Mouse (Mus musculus): ENCODE measurements around the gene Fads6.

Fads6 gene

DNA sequence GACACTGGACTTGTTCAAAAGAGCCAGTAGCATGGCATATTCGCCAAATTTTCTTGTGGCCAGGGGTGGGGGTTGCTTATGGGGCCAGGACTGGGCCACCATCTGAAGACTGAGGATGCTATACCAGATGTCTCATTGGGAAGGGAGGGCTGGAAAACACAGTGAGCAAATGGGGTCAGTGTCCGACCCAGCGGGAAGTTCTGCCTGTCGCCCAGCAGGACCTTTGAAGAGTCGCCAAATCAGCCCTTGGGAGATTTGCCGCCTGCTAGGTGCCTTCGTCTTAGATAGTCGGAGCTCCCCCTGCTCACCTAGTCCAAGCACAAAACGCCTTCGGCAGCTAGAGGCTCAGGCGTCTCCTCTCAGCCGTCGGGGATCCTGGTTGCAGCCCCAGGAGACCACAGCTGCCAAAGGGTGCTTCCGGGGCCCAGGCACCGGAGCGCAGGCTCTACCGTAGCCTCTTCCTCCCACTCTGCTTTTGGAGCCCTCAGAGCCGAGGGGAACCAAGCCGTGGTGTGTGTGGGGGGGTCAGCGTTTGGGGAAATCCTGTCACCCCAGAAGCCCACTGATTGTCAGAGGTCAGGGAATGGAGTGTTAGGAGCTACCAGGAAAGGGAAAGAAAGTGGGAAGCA is 31.6 kb downstream of the Fads6 start:
- peaks cover 81% of the 10 kb centered on the region for H3K27me3 ChIP-seq (ENCODE audit: insufficient read depth, low read length)
- peaks cover 64% of the 10 kb centered on the region for H3K4me1 ChIP-seq (replicated peaks; ENCODE audit: low read depth, low read length)
- TF ChIP-seq CTCF (conservative IDR thresholded peaks at IDR 0.05; ENCODE audit: low read length) = no peak
- TF ChIP-seq NANOG (IDR thresholded peaks at IDR 0.05; ENCODE audit: borderline replicate concordance, low read length) = no peak
- TF ChIP-seq POU5F1 (IDR thresholded peaks at IDR 0.05; ENCODE audit: borderline replicate concordance, low read length) = no peak
- H3K9me3 ChIP-seq (ENCODE audit: low read length) = no peaks in the 10 kb centered on the region
- H3K36me3 ChIP-seq (ENCODE audit: insufficient read depth, low read length) = peaks cover 17% of the 10 kb centered on the region
- peak overlapping the region; percentile 75 for H3K4me3 ChIP-seq (replicated peaks; ENCODE audit: low read length)

DNA sequence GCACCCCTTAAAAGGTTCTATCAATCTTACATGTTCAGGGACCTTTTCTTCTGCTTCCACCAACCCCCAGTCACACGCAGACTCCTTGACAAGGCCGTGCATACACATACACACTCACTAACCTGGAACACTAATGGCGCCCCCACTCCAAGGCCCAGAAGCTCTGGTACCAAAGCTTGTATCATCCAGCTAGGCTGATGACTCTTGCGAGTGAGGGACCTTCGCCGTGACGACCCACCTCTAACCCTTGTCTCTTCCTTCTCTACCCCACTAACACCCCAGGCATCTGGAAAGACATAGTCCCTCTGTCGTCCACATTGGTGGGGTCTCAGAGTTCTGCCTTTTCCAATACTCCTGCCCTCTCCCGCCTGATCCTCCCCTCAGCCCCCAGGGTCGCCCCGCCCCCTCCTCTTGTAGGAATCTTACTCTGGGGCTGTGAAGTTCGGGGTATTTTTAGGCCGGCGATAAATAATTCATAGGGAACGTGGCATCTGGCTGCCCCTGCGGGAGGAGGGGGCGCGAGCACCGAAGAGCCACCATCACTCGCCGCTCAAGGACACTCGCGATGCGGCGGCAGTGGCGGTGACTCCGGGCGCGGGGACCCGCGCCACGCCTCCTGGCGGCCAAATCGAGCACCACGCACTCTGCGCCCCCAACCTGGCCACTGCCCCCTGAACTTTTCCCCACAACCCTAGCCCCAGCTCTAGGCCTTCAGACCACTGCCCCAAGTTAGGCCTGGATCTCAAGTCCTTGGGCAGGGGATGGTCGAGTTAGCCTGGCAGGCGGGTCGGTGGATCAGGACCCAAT is 32.4 kb downstream of the Fads6 start:
- Histone ChIP-seq H3K27me3 (ENCODE audit: insufficient read depth, low read length) (peaks cover 89% of the 10 kb centered on the region), H3K9me3 (ENCODE audit: low read length) (no peaks in the 10 kb centered on the region)
- TF ChIP-seq POU5F1 (IDR thresholded peaks at IDR 0.05; ENCODE audit: borderline replicate concordance, low read length) (no peak), NANOG (IDR thresholded peaks at IDR 0.05; ENCODE audit: borderline replicate concordance, low read length) (no peak), CTCF (conservative IDR thresholded peaks at IDR 0.05; ENCODE audit: low read length) (no peak; the same call in 1 of the 2 replicates)

DNA sequence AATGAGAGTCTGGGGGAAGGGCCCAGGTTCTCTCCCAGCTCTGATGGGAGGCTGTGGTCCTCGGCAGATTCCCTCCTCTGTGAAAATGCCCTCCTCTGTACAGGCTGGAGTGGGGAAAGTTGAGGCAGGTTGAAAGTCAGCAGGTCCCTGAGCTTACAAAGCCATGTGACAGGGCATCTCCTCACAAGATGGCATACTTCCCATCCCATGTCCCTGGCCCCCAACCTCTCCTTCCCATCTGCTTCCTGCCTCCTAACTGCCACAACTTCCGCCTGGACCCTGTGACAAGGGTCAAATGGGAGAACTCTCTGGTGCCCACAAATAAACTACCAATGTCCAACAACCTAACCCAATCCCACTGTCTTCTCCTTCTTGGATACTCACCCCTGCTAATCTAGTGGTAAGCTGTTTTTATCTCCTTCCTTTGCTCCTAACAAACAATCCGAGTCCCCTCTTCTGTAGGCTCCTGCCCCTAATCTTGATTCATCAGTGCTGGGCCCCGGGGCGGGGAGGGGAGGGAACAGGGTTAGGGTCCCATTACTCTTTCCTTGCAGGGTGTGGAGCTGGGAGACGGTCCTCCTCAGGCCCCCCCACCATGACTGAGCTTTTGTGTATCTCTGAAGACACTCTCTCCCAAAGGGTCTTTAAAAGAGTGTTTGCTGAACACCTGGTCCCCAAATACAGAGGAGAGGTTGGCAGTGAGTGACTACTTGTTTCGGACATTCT is 33.2 kb downstream of the Fads6 start:
- Histone ChIP-seq H3K27me3 (ENCODE audit: insufficient read depth, low read length) (peaks cover 95% of the 10 kb centered on the region), H3K4me1 (replicated peaks; ENCODE audit: low read depth, low read length) (peaks cover 52% of the 10 kb centered on the region), H3K36me3 (ENCODE audit: insufficient read depth, low read length) (peaks cover 14% of the 10 kb centered on the region), H3K4me3 (replicated peaks; ENCODE audit: low read length) (no peak overlapping the region), H3K9me3 (ENCODE audit: low read length) (no peaks in the 10 kb centered on the region)
- TF ChIP-seq POU5F1 (IDR thresholded peaks at IDR 0.05; ENCODE audit: borderline replicate concordance, low read length) (no peak), NANOG (IDR thresholded peaks at IDR 0.05; ENCODE audit: borderline replicate concordance, low read length) (no peak), CTCF (conservative IDR thresholded peaks at IDR 0.05; ENCODE audit: low read length) (no peak)

More for the DNA sequence above, 32.4 kb downstream of the Fads6 start:
- H3K36me3 ChIP-seq (ENCODE audit: insufficient read depth, low read length) = peaks cover 14% of the 10 kb centered on the region
- H3K4me1 ChIP-seq (replicated peaks; ENCODE audit: low read depth, low read length) = peaks cover 59% of the 10 kb centered on the region
- H3K4me3 ChIP-seq (replicated peaks; ENCODE audit: low read length) = peak overlapping the region; percentile 69

DNA sequence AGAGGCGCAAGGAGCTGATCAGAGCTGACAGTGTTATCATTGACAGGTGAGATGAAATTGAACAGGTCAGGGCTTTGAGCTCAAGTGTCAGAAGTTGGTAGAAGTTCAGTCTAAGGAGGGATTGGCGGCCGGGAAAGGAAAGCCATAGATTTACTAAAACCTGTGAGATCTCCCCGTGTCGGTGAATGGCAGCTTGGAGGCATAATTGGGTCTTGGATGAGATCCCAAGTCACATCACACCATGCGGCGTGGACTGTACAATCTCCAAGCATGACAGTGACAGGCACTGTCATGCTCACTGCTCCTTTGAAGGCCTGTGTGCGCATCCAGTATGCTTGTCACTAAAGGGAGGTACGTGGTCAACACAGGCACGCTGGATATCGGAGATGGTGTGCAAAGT is 34.5 kb downstream of the Fads6 start:
- peaks cover 94% of the 10 kb centered on the region for H3K27me3 ChIP-seq (ENCODE audit: insufficient read depth, low read length)
- TF ChIP-seq POU5F1 (IDR thresholded peaks at IDR 0.05; ENCODE audit: borderline replicate concordance, low read length) (no peak), CTCF (conservative IDR thresholded peaks at IDR 0.05; ENCODE audit: low read length) (no peak), NANOG (IDR thresholded peaks at IDR 0.05; ENCODE audit: borderline replicate concordance, low read length) (no peak)
- H3K36me3 ChIP-seq (ENCODE audit: insufficient read depth, low read length) = peaks cover 1% of the 10 kb centered on the region
- peaks cover 53% of the 10 kb centered on the region for H3K4me1 ChIP-seq (replicated peaks; ENCODE audit: low read depth, low read length)
- H3K4me3 ChIP-seq (replicated peaks; ENCODE audit: low read length) = no peak overlapping the region
- H3K9me3 ChIP-seq (ENCODE audit: low read length) = no peaks in the 10 kb centered on the region

DNA sequence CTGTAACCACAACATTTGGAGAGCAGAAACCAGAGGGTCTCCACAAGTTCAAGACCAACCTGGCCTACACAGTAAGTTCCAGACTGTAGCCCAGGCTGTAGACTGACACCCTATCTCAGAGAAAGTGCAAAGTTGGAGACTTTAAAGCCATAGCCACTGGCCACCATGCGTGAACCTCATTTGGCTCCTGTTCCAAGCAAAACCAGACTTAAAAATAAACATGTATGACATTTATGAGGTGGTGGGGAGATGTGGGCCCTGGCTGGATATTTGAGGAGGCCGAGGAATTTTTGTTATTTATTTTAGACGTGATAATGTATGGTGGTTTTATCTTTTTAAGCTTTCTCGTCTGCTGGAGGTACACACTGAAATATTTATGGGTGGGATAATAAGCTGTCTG is 38.3 kb downstream of the Fads6 start:
- no peak overlapping the region for H3K4me3 ChIP-seq (replicated peaks; ENCODE audit: low read length)
- no peak for TF ChIP-seq CTCF (conservative IDR thresholded peaks at IDR 0.05; ENCODE audit: low read length)
- no peak for TF ChIP-seq POU5F1 (IDR thresholded peaks at IDR 0.05; ENCODE audit: borderline replicate concordance, low read length)
- TF ChIP-seq NANOG (IDR thresholded peaks at IDR 0.05; ENCODE audit: borderline replicate concordance, low read length) = no peak
- no peaks in the 10 kb centered on the region for H3K9me3 ChIP-seq (ENCODE audit: low read length)
- no peaks in the 10 kb centered on the region for H3K36me3 ChIP-seq (ENCODE audit: insufficient read depth, low read length)
- H3K27me3 ChIP-seq (ENCODE audit: insufficient read depth, low read length) = peaks cover 94% of the 10 kb centered on the region
- H3K4me1 ChIP-seq (replicated peaks; ENCODE audit: low read depth, low read length) = peaks cover 33% of the 10 kb centered on the region

DNA sequence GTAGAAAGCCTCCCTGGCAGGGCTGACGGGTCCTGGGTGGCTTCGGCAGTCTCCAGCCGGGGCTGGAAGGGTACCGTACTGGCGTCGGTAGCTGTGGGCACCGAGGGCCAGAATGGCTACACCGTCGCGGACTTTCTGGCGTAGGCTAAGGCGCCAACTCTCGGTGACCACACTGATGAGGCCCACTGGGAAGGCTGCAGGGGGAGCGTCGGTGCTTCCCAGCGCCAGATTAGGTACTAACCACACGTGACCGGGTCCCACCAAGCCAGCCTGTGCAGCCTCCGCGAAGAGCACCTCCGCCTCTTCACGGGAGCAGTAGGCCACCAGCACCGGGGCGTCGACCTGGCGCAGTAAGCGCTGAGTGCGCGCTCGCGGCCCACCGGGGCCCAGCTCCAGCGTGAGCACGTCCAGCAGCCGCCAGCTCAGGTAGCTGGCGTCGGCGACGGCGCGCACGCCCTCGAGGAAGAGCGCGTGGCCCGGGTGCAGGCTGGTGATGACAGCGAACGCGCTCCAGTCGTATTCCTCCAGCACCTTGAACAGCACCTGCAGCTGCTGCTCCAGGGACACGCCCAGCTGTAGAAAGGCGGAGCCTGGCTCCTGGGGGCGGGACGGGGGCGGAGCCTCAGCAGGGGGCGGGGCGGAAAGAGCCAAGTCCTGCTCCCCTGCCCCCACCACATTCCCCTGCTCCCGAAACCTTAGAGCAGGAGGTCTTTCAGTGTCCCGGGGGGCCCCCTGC is 39.5 kb downstream of the Fads6 start:
- Histone ChIP-seq H3K9me3 (ENCODE audit: low read length) (no peaks in the 10 kb centered on the region), H3K36me3 (ENCODE audit: insufficient read depth, low read length) (no peaks in the 10 kb centered on the region), H3K4me3 (replicated peaks; ENCODE audit: low read length) (peak overlapping the region; percentile 65), H3K27me3 (ENCODE audit: insufficient read depth, low read length) (peaks cover 95% of the 10 kb centered on the region), H3K4me1 (replicated peaks; ENCODE audit: low read depth, low read length) (peaks cover 31% of the 10 kb centered on the region)
- TF ChIP-seq CTCF (conservative IDR thresholded peaks at IDR 0.05; ENCODE audit: low read length) (no peak), POU5F1 (IDR thresholded peaks at IDR 0.05; ENCODE audit: borderline replicate concordance, low read length) (no peak), NANOG (IDR thresholded peaks at IDR 0.05; ENCODE audit: borderline replicate concordance, low read length) (no peak)

DNA sequence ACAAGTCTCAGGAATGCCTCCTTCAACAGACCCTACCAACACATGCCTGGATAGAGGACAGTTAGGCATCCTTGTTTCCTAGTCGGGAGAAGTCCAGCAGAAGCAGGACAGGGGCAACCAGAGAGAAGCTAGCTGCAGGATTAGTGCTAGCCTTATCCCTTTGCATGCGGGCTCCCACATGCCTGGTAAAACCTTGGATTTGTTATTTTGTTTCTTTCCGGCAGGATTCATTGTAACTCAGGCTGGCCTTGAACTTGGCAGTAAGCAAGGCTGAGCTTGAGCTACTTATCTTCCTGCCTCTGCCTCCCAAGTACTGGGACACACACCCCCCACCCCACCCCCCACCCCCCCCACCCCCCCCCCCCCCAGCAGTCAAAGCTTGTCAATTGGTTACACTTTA is 46.2 kb downstream of the Fads6 start:
- H3K36me3 ChIP-seq (ENCODE audit: insufficient read depth, low read length) = no peaks in the 10 kb centered on the region
- H3K27me3 ChIP-seq (ENCODE audit: insufficient read depth, low read length) = peaks cover 82% of the 10 kb centered on the region
- H3K4me1 ChIP-seq (replicated peaks; ENCODE audit: low read depth, low read length) = peaks cover 45% of the 10 kb centered on the region
- H3K4me3 ChIP-seq (replicated peaks; ENCODE audit: low read length) = no peak overlapping the region
- no peaks in the 10 kb centered on the region for H3K9me3 ChIP-seq (ENCODE audit: low read length)
- TF ChIP-seq NANOG (IDR thresholded peaks at IDR 0.05; ENCODE audit: borderline replicate concordance, low read length) = no peak
- no peak for TF ChIP-seq CTCF (conservative IDR thresholded peaks at IDR 0.05; ENCODE audit: low read length)
- TF ChIP-seq POU5F1 (IDR thresholded peaks at IDR 0.05; ENCODE audit: borderline replicate concordance, low read length) = no peak

All from E14TG2a.4 (cell line).